Mouse (Mus musculus) heart, embryonic 13.5 days (tissue): ENCODE measurements around the gene Fam151a. TPM values are rescaled to one million over a fixed set of nuclear protein-coding genes. Genes with fewer than 3 reads are reported as not detected.
"Not testable (repeated sequence)": the region's sequence is repeated elsewhere in the genome, so short reads cannot be mapped to it uniquely, and the experiment has no call there.

ENCODE experiments used
- ATAC-seq: fragments of 200-750 bp; cut with Nextera tagmentation; 2 replicates; pipeline ENCODE4 v1.8.0; 2017; ENCODE audit warnings: moderate TSS enrichment; ENCODE audit not compliant: insufficient number of reproducible peaks, low FRiP score, low TSS enrichment; ENCODE audit errors: extremely low read depth
- H3K27ac ChIP-seq: fragments of 300-500 bp; sonication (generic); replicated peaks from 2 replicates; pipeline ENCODE4 v1.5.1; 2015; ENCODE audit warnings: moderate library complexity, mild to moderate bottlenecking, inconsistent platforms
- H3K27me3 ChIP-seq: fragments of 300-500 bp; sonication (generic); replicated peaks from 2 replicates; pipeline ENCODE4 v1.6.1; 2015; ENCODE audit warnings: mild to moderate bottlenecking, inconsistent platforms
- H3K36me3 ChIP-seq: fragments of 300-500 bp; sonication (generic); 2 replicates; pipeline ENCODE4 v1.6.1; 2015; ENCODE audit warnings: mild to moderate bottlenecking, inconsistent platforms
- H3K4me1 ChIP-seq: fragments of 300-500 bp; sonication (generic); 2 replicates; pipeline ENCODE4 v1.6.1; 2015; ENCODE audit warnings: inconsistent platforms
- H3K4me2 ChIP-seq: fragments of 300-500 bp; sonication (generic); 2 replicates; pipeline ENCODE4 v1.6.1; 2015; ENCODE audit warnings: inconsistent platforms, mild to moderate bottlenecking, moderate library complexity
- H3K4me3 ChIP-seq: fragments of 300-500 bp; sonication (generic); 2 replicates; pipeline ENCODE4 v1.5.1; 2015; ENCODE audit warnings: moderate library complexity, mild to moderate bottlenecking, inconsistent platforms
- H3K9ac ChIP-seq: fragments of 300-500 bp; sonication (generic); 2 replicates; pipeline ENCODE4 v1.6.1; 2015; ENCODE audit warnings: inconsistent platforms, mild to moderate bottlenecking, moderate library complexity
- H3K9me3 ChIP-seq: fragments of 300-500 bp; sonication (generic); 2 replicates; pipeline ENCODE4 v1.6.1; 2016; ENCODE audit warnings: inconsistent platforms
- WGBS: fragments of 180-500 bp; shearing (Covaris S2); methylation state at CpG from one replicate; pipeline ENCODE4 v1.1.7; 2015; ENCODE audit warnings: mixed read lengths; 5-methylcytosine and 5-hydroxymethylcytosine counted together
- polyA plus RNA-seq: library from polyadenylated mRNA; unstranded; fragments of >200 nt; fragmentation: Nextera tagmentation; extraction: Ambion mirVana; gene quantifications from 2 replicates; pipeline ENCODE4 v1.2.1, GENCODE M21; 2015

Fam151a gene
- polyA plus RNA-seq, 1 experiment from 2014 or later: 0.12 TPM

- H3K4me3 ChIP-seq: no peak overlapping the region
- no peaks in the 10 kb centered on the region for H3K9me3 ChIP-seq
- no peak overlapping the region for H3K9ac ChIP-seq
- 85% methylated on average over 1 of the region's 1 CpGs for WGBS
- no peak overlapping the region for H3K27ac ChIP-seq
- no peaks in the 10 kb centered on the region for H3K36me3 ChIP-seq
- ATAC-seq: no peak
- H3K4me1 ChIP-seq: peaks cover 48% of the 10 kb centered on the region
- H3K4me2 ChIP-seq: no peak overlapping the region
- H3K27me3 ChIP-seq: no peaks in the 10 kb centered on the region
Observed at GRCm38 (mm10) chr4:106790938-106791337, 57.2 kb downstream of the Fam151a start.

DNA sequence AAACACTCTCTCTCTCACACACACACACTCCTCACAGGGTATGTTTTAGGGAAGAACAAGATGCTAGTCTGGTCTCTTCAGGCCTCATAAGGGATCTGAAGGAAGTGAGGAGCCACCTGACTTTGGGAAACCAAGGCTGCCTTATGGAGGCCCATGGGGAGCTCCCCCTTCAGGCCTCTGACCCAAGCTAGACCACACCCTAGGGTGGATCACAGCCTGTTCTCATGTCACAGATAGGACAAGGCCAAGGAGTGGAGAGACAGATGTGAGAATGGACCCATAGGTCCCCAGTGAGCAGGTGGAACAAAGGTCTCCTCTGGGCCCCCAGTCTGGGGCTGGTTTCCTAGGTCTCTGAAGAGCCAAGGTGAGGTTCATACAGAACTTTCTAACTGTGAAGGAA lies 58.6 kb downstream of the Fam151a start:
- Histone ChIP-seq H3K4me1 (peaks cover 35% of the 10 kb centered on the region), H3K9me3 (no peaks in the 10 kb centered on the region), H3K4me2 (no peak overlapping the region), H3K27me3 (no peaks in the 10 kb centered on the region), H3K4me3 (no peak overlapping the region), H3K9ac (no peak overlapping the region), H3K27ac (no peak overlapping the region), H3K36me3 (no peaks in the 10 kb centered on the region)
- no peak for ATAC-seq

DNA sequence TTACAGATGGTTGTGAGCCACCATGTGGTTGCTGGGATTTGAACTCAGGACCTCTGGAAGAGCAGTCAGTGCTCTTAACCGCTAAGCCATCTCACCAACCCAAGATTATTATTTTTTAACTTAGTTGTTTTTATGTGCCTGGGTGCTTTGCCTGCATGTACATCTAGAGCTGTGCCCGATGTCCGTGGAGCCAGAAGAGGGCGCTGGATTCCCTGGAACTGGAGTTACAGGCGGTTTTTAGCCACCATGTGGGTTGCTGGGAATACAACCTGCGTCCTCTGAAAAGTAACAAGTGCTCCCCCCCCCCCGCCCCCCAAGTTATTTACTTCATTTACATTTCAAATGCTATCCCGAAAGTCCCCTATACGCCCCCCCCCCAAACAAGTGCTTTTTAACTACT lies 60.1 kb downstream of the Fam151a start:
- H3K36me3 ChIP-seq, ATAC-seq, H3K27me3 ChIP-seq, H3K9me3 ChIP-seq, H3K9ac ChIP-seq, H3K27ac ChIP-seq, H3K4me3 ChIP-seq, H3K4me2 ChIP-seq: not testable (repeated sequence)
- peaks cover 26% of the 10 kb centered on the region for H3K4me1 ChIP-seq
- 90% methylated on average over 9 of the region's 9 CpGs for WGBS

- peaks cover 26% of the 10 kb centered on the region for H3K4me1 ChIP-seq
- no peaks in the 10 kb centered on the region for H3K27me3 ChIP-seq
- H3K9ac ChIP-seq: no peak overlapping the region
- ATAC-seq: no peak
- H3K4me3 ChIP-seq: no peak overlapping the region
- H3K9me3 ChIP-seq: no peaks in the 10 kb centered on the region
- no peak overlapping the region for H3K27ac ChIP-seq
- 69% methylated on average over 7 of the region's 7 CpGs for WGBS
- H3K36me3 ChIP-seq: no peaks in the 10 kb centered on the region
- no peak overlapping the region for H3K4me2 ChIP-seq
Observed at GRCm38 (mm10) chr4:106794247-106794646, 60.6 kb downstream of the Fam151a start.

DNA sequence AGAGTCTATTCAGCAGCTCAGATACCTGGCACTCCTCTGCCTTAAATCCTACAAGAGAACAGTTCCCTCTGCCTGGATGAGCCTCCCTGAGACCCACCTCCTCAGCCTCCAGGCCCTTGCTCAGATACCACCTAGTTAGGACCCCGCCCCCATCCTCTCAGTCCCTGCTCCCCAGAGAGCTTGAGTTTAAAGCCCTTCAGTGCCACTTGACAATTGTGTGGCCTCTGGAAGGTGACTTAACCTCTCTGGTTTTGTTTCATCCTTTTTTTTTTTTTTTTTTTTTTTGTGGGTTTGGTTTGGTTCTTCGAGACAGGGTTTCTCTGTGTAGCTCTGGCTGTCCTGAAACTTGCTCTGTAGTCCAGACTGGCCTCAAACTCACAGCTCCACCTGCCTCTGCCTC lies 61.6 kb downstream of the Fam151a start:
- H3K27me3 ChIP-seq: no peaks in the 10 kb centered on the region
- no peak overlapping the region for H3K4me3 ChIP-seq
- no peak overlapping the region for H3K9ac ChIP-seq
- 88% methylated on average over 2 of the region's 2 CpGs for WGBS
- H3K4me2 ChIP-seq: no peak overlapping the region
- no peaks in the 10 kb centered on the region for H3K9me3 ChIP-seq
- H3K27ac ChIP-seq: no peak overlapping the region
- H3K4me1 ChIP-seq: peaks cover 26% of the 10 kb centered on the region
- no peak for ATAC-seq
- H3K36me3 ChIP-seq: no peaks in the 10 kb centered on the region

Other genes with a start within 250 kb of the Fam151a start
- gene Bsnd, start 241.6 kb upstream of the Fam151a start, polyA plus RNA-seq: not detected in 2 replicates
- 3.5 and 3.8 TPM in 2 replicates for gene Dhcr24, start 172.9 kb upstream of the Fam151a start, polyA plus RNA-seq
- gene Lexm, start 116.6 kb upstream of the Fam151a start, polyA plus RNA-seq: 0.50 and 0.52 TPM in 2 replicates
- 0.43 and 0.74 TPM in 2 replicates for gene Ttc22, start 111.5 kb upstream of the Fam151a start, polyA plus RNA-seq
- gene Pars2, start 82.8 kb upstream of the Fam151a start, polyA plus RNA-seq: 10.4 and 13.0 TPM in 2 replicates
- 51.2 and 63.5 TPM in 2 replicates for gene Ttc4, start 54.9 kb upstream of the Fam151a start, polyA plus RNA-seq
- gene Mroh7, start 3.0 kb upstream of the Fam151a start, polyA plus RNA-seq: 0.43 and 0.49 TPM in 2 replicates
- 2.2 and 3.9 TPM in 2 replicates for gene Acot11, start 71.1 kb downstream of the Fam151a start, polyA plus RNA-seq
- gene Ssbp3, start 176.8 kb downstream of the Fam151a start, polyA plus RNA-seq: 59.8 and 61.9 TPM in 2 replicates